Mouse (Mus musculus) stomach, postnatal 0 days (tissue): ENCODE measurements at regions not wholly inside any gene's neighbourhood (a gene's known extent, or its start where the extent isn't known, plus 50 kb on each side); places are given as distances from the start of the nearest gene placed in this dataset.

Experiments
- CTCF ChIP-seq: IDR thresholded peaks from 2 replicates; pipeline ENCODE4 v1.5.1; 2016; ENCODE audit warnings: antibody characterized with exemption, low read depth, mild to moderate bottlenecking, moderate library complexity
- EP300 ChIP-seq: optimal IDR thresholded peaks from 2 replicates; pipeline ENCODE3; 2016; ENCODE audit warnings: antibody characterized with exemption

DNA sequence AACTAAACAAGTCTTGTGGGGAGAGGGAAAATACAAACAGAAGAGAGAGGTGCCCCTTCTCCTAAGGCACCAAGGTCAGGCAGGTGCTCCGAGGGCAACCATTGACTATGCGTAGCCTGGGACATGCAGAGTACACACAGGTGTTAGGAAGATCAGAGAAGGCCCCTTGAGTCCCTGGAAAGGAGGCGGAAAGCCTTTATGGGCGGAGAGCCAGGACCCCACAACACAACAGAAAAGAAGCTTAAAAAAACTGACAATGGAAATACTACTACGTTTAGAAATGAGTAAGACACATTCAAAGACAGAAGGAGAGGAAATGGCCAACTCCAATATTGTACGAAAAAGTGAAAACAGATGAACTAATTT is 179.5 kb downstream of the Mroh4 start:
- TF ChIP-seq CTCF, result no peak
- TF ChIP-seq EP300, result no peak
